ENCODE assay signal across 29 mouse cellular contexts in the genomic region with DNA sequence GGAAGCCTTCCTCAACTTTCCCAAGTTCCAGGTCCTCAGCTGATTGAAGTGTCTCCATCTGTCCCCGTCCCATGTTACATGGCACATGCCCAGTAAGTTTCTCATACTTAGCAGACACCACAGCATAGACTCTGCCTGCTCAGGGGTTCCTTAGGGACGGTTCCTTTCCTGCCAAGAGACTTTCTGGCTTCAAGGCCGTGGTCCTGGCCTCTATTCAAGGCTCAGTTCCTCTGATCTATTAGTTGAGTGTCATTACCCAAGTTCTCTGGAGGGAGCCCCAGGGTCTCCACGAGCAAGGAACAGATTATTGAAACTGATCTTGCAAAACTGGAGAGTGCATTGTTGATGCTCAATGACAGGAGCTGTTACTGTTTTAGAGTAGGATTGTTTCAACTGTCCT. TPM values are rescaled to one million over a fixed set of nuclear protein-coding genes. Genes with fewer than 3 reads are reported as not detected.
DNase-seq lines count a peak whose midpoint lies in the region; ATAC-seq lines count a peak whose summit lies in the region.
"Had no signal": no experiment of that assay in that cellular context is flagged by ENCODE, and none has a peak within 500 bp of the region (broad histone marks: within the 10 kb centered on the region; RNA-seq: fewer than 3 reads in every experiment).

No protein-coding gene starts in this region.

- H3K9ac ChIP-seq in forebrain, embryonic 14.5 days (ENCODE audit: low read length), result no peak overlapping the region
- H3K9ac ChIP-seq in kidney, embryonic 15.5 days, result no peak overlapping the region
- H3K9ac ChIP-seq: embryonic facial prominence, embryonic 13.5 days; heart, embryonic 12.5 days; hindbrain, embryonic 13.5 days; liver, embryonic 14.5 days had no signal

- H3K36me3 ChIP-seq in forebrain, embryonic 14.5 days (ENCODE audit: control insufficient read depth, insufficient read depth, low read length), result peaks cover 21% of the 10 kb centered on the region
- peaks cover 44% of the 10 kb centered on the region for H3K36me3 ChIP-seq in forebrain, embryonic 10.5 days (replicated peaks)
- H3K36me3 ChIP-seq in kidney, embryonic 15.5 days, result peaks cover 38% of the 10 kb centered on the region

- no peak overlapping the region for H3K4me2 ChIP-seq in forebrain, embryonic 14.5 days (ENCODE audit: low read length)
- H3K4me2 ChIP-seq in kidney, embryonic 15.5 days, result no peak overlapping the region
- H3K4me2 ChIP-seq: embryonic facial prominence, embryonic 13.5 days; heart, embryonic 12.5 days; hindbrain, embryonic 13.5 days had no signal

- H3K27ac ChIP-seq in forebrain, embryonic 14.5 days (ENCODE audit: low read depth, low read length), result no peak overlapping the region
- no peak overlapping the region for H3K27ac ChIP-seq in forebrain, embryonic 10.5 days
- H3K27ac ChIP-seq in kidney, embryonic 15.5 days, result no peak overlapping the region
- H3K27ac ChIP-seq: embryonic facial prominence, embryonic 13.5 days; hindbrain, embryonic 13.5 days; liver, embryonic 14.5 days; macrophage had no signal

- H3K27me3 ChIP-seq in forebrain, embryonic 14.5 days (replicated peaks; ENCODE audit: control insufficient read depth, insufficient read depth, low read length), result no peaks in the 10 kb centered on the region
- H3K27me3 ChIP-seq in forebrain, embryonic 10.5 days (ENCODE audit: poor library complexity, severe bottlenecking), result no peaks in the 10 kb centered on the region
- H3K27me3 ChIP-seq in kidney, embryonic 15.5 days, result no peaks in the 10 kb centered on the region
- H3K27me3 ChIP-seq: embryonic facial prominence, embryonic 13.5 days; heart, embryonic 12.5 days; hindbrain, embryonic 13.5 days had no signal

- no peak for ATAC-seq in forebrain, embryonic 14.5 days
- no peak for ATAC-seq in kidney, embryonic 15.5 days (replicated peaks; ENCODE audit: low FRiP score)
- ATAC-seq: CD4-positive, CD25-positive, alpha-beta regulatory T cell, adult 4 months; intestine, embryonic 16.5 days had no signal

- H3K4me3 ChIP-seq in forebrain, embryonic 14.5 days (ENCODE audit: low read depth, low read length), result no peak overlapping the region
- no peak overlapping the region for H3K4me3 ChIP-seq in forebrain, embryonic 10.5 days
- H3K4me3 ChIP-seq in kidney, embryonic 15.5 days (replicated peaks), result no peak overlapping the region
- H3K4me3 ChIP-seq: embryonic facial prominence, embryonic 13.5 days; erythroblast, embryonic 14.5 days; heart, embryonic 12.5 days; hindbrain, embryonic 13.5 days had no signal

- no peaks in the 10 kb centered on the region for H3K9me3 ChIP-seq in forebrain, embryonic 14.5 days (replicated peaks; ENCODE audit: control insufficient read depth, low read length)
- no peaks in the 10 kb centered on the region for H3K9me3 ChIP-seq in forebrain, embryonic 10.5 days
- H3K9me3 ChIP-seq in kidney, embryonic 15.5 days (replicated peaks), result no peaks in the 10 kb centered on the region
- H3K9me3 ChIP-seq: embryonic facial prominence, embryonic 13.5 days; heart, embryonic 12.5 days; hindbrain, embryonic 13.5 days had no signal

- no peaks in the 10 kb centered on the region for H3K4me1 ChIP-seq in forebrain, embryonic 14.5 days (ENCODE audit: control insufficient read depth, insufficient read depth, low read length)
- no peaks in the 10 kb centered on the region for H3K4me1 ChIP-seq in forebrain, embryonic 10.5 days
- H3K4me1 ChIP-seq in kidney, embryonic 15.5 days, result no peaks in the 10 kb centered on the region
- H3K4me1 ChIP-seq: embryonic facial prominence, embryonic 13.5 days; hindbrain, embryonic 13.5 days had no signal

- peak; percentile 11 for DNase-seq in forebrain, embryonic 14.5 days (ENCODE audit: low spot score)
- DNase-seq in forebrain, embryonic 10.5 days (ENCODE audit: extremely low spot score, low spot score), result no peak
- DNase-seq in ovary, postnatal 36 days (ENCODE audit: low spot score), result peak; percentile 56
- DNase-seq in ovary, postnatal 10 days (ENCODE audit: low spot score), result no peak
- DNase-seq in adrenal gland, postnatal 14 days, result peak; percentile 84
- no peak for DNase-seq in layer of hippocampus, adult 9-10 months (ENCODE audit: low spot score)
- DNase-seq: cerebellum, adult 11-12 months; cerebellum, adult 9-11 months; embryo, embryonic 11 days; gastrocnemius, postnatal 14 days; heart, adult 11 months; heart, postnatal 4 days; kidney, adult 8-10 months; kidney, postnatal 10 days; layer of hippocampus, adult 9-11 months; liver; lung, adult 2 months; lung, postnatal 10 days; midbrain, embryonic 14.5 days; thymus, postnatal 14 days had no signal

- WGBS in forebrain, embryonic 14.5 days, result 81% methylated on average over 4 of the region's 4 CpGs
- 77% methylated on average over 4 of the region's 4 CpGs for WGBS in forebrain, embryonic 10.5 days
- WGBS in kidney, embryonic 15.5 days, result 77% methylated on average over 4 of the region's 4 CpGs

RNA-seq across cellular contexts. Expression of a gene that starts 9.3 kb away (rescaled TPM):
- 23.7 and 24.6 TPM in 2 replicates for polyA plus RNA-seq in forebrain, embryonic 14.5 days (2014; fragmentation: Nextera tagmentation; extraction: Ambion mirVana)
- polyA plus RNA-seq in forebrain, embryonic 10.5 days (2016; fragmentation: Nextera tagmentation; extraction: Ambion mirVana), result 25.5 and 26.3 TPM in 2 replicates
- 87.8 and 94.3 TPM in 2 replicates for total RNA-seq in adrenal gland, postnatal 14 days (2021)
- polyA plus RNA-seq in kidney, embryonic 15.5 days (2015; fragmentation: Nextera tagmentation; extraction: Ambion mirVana), result 33.0 and 36.5 TPM in 2 replicates

RNA-seq across cellular contexts. Expression of a gene that starts 10.4 kb away (rescaled TPM):
- 4.4 and 5.2 TPM in 2 replicates for polyA plus RNA-seq in forebrain, embryonic 14.5 days (2014; fragmentation: Nextera tagmentation; extraction: Ambion mirVana)
- polyA plus RNA-seq in forebrain, embryonic 10.5 days (2016; fragmentation: Nextera tagmentation; extraction: Ambion mirVana), result 8.9 and 9.2 TPM in 2 replicates
- total RNA-seq in adrenal gland, postnatal 14 days (2021), result 325 and 370 TPM in 2 replicates
- polyA plus RNA-seq in kidney, embryonic 15.5 days (2015; fragmentation: Nextera tagmentation; extraction: Ambion mirVana), result 19.6 and 20.5 TPM in 2 replicates

RNA-seq across cellular contexts. Expression of a gene that starts 24.6 kb away (rescaled TPM):
- polyA plus RNA-seq in forebrain, embryonic 14.5 days (2014; fragmentation: Nextera tagmentation; extraction: Ambion mirVana), result 245 and 253 TPM in 2 replicates
- polyA plus RNA-seq in forebrain, embryonic 10.5 days (2016; fragmentation: Nextera tagmentation; extraction: Ambion mirVana), result 225 and 226 TPM in 2 replicates
- total RNA-seq in adrenal gland, postnatal 14 days (2021), result 167 and 170 TPM in 2 replicates
- polyA plus RNA-seq in kidney, embryonic 15.5 days (2015; fragmentation: Nextera tagmentation; extraction: Ambion mirVana), result 225 and 236 TPM in 2 replicates

RNA-seq across cellular contexts. Expression of a gene that starts 56.3 kb away (rescaled TPM):
- 264 and 265 TPM in 2 replicates for polyA plus RNA-seq in forebrain, embryonic 14.5 days (2014; fragmentation: Nextera tagmentation; extraction: Ambion mirVana)
- 392 and 395 TPM in 2 replicates for polyA plus RNA-seq in forebrain, embryonic 10.5 days (2016; fragmentation: Nextera tagmentation; extraction: Ambion mirVana)
- 169 and 183 TPM in 2 replicates for total RNA-seq in adrenal gland, postnatal 14 days (2021)
- 193 and 202 TPM in 2 replicates for polyA plus RNA-seq in kidney, embryonic 15.5 days (2015; fragmentation: Nextera tagmentation; extraction: Ambion mirVana)

Comparison
In these comparisons a context has a peak if more than half of its experiments do, and no peak if none do; other contexts are left out.
1. DNase-seq: peak in forebrain, embryonic 14.5 days (single experiment), ovary, postnatal 36 days (single experiment) and adrenal gland, postnatal 14 days (single experiment); none in forebrain, embryonic 10.5 days (single experiment), ovary, postnatal 10 days (single experiment) and layer of hippocampus, adult 9-10 months (single experiment).